Mouse (Mus musculus) gastrocnemius, adult 8-10 months (tissue): ENCODE measurements around the gene Ehd3. TPM values are rescaled to one million over a fixed set of nuclear protein-coding genes. Genes with fewer than 3 reads are reported as not detected.
A peak's percentile ranks its signal among the peaks of the same experiment; 100 is the strongest.

Source experiments
- DNase-seq, 2 experiments: peaks; one replicate each; pipeline ENCODE4 v3.0.0; 2022; ENCODE audit warnings: low spot score in 2 of 2
- total RNA-seq, 4 experiments: library from RNA; stranded (reverse); gene quantifications; 2 replicates each; pipeline ENCODE4 v1.2.4; 2022

Gene Ehd3
- total RNA-seq = 1 to 10 TPM; 5.3 to 6.8 (median 5.5) TPM

DNA sequence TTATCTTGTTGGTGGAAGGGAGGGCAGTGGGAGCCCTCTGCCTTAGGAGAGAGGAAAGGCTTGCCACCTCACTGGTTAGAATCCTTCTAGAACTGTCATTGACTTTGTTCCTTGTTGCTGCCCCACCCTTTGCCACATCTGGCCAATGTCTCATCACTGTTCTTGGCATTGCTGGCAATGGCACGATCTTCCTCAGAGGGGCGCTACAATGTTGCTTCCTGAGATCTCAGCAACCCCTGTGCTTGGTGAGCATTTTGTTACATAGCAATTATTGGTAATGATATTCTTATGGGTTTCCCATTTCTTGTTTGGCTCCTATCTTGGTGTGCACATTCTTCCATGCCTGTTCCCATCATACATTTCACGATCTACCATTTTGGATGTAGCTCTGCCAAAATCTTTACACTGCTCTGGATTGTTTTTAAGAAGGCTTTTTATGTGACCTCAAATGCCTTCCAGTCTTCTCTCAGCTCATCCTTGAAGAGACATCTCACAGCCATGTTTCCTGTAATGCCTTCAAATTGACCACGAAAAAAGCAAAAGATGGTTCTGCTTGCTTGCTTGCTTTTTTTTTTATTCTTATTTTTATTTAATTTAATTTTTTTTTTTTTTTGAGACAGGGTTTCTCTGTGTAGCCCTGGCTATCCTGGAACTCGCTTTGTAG is at the start of gene Ehd3:
Ehd3 (plus strand) TSS at position 614 of the 664 bp plus-strand sequence.
- no peak for DNase-seq

DNA sequence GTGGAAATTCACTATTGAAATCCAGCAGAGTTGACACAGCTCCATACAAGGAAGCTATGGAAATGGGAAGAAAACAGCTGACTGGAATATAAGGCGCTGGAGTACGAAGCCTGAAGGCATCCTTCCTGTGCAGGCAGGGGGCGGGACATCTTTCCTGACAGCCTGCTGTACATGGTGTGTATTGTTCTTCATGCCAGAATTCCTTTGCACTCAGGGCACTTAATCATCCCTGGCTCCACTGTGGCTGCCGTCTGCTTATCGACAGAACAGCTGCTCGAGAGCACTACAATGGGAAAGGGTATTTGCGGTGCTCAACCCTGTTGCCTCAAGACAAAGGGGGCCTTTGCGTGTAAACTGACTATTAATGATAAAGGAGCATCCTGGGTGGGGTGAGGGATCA is 33.0 kb upstream of the Ehd3 start:
- DNase-seq = no peak

DNA sequence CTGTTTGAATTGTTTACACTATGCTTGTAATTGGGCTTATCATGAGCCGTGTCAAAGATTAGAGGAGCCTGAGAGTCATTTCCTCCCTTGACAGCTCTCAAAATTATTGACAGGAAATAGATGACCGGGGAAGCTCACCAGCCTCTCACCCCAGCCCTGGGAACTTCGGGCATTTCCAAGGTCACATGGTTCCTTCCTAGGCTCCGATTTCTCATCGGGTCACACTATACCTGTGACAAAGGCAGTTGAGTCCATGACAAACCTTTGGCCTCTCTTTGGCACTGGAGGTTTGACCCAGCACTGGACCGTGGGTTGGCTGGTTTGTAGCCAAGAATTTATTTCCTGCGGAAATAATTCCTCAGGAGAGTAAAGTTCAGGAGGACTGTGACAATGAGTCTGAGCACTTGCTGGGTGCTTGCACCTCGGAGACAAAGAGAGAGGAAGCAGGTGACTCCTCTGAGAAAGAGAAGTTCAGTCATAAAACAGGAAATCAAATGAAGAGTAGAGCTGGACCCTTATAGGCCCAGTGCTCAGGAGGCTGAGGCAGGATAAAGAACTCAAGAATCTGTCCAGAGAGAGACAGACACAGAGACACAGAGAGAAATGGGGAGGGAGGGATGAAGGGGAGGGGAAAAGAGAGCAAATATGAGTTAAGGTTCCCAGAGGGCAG is 17.2 kb upstream of the Ehd3 start:
- DNase-seq = no peak

DNA sequence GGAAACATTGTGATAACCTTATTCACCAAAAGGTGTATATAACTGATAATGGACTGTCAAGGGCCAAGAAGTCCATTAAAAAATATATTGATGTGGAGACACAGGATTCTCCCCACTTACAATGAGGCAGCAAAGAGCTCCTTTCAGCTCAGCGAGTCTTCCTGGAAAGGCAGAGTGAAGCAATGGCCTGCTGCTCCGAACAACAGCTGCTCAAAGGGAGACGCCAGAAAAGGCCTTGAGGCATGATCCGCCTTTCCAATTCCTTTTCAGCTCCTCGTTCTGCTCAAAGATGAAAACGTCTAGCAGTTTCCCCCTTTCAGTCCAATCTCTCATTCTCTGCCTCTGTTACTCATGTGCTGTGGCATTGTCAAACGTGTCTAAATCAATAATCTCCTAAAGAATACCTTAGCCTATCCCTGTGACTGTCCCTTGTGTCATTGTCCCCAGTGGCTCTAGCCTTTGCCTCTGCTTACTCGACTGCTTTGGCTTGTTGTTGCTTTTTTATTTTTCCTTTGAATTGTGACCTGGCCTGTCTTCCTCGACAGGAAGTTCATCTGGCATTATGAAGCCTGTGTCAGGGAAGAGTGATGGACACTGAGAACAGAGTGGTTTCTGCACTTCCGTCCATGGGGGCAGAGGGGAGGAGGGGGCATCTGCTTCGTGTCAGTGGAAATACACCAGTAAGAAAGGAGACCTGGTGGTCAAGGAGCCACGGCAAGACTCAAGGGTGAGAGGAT is 13.5 kb upstream of the Ehd3 start:
- DNase-seq = no peak

DNA sequence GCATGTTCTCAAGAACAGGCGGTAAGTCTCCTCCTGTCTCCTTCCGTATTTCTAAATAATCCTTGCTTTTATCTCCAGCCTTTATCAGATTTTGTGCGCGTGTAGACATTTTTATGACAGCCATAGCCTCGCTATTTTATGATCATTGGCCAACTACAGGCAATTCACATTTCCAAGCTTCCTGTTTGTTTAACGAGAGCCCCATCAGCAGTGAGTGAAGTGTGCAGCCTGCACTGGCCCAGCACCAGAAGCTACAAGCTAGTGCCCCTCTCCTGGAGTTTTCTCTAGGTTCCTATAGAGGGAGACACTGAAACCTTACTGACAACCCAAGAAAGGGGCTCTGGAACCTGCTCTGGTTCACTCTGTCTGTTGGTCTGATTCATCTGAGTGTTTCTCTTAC is 7.1 kb upstream of the Ehd3 start:
- DNase-seq = no peak

DNA sequence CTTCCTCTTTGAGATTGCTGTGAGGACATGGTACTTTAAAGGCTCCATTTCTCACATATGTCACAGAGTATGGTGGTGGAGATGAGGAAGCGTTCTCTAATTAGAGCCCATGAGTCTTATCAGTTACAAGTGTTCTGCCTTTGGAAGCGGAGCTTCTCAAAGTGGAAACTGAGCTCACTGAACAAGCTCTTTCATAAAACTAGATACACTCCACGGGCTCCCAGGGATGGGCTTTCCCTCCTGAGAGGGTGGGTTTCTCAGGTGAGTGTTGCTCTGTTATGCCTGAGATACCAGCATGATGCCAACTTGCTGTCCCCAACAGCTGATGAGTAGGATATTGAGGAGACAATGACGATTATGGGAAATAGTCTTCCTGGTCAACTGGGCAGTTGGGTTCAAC is 6.2 kb upstream of the Ehd3 start:
- DNase-seq = no peak

DNA sequence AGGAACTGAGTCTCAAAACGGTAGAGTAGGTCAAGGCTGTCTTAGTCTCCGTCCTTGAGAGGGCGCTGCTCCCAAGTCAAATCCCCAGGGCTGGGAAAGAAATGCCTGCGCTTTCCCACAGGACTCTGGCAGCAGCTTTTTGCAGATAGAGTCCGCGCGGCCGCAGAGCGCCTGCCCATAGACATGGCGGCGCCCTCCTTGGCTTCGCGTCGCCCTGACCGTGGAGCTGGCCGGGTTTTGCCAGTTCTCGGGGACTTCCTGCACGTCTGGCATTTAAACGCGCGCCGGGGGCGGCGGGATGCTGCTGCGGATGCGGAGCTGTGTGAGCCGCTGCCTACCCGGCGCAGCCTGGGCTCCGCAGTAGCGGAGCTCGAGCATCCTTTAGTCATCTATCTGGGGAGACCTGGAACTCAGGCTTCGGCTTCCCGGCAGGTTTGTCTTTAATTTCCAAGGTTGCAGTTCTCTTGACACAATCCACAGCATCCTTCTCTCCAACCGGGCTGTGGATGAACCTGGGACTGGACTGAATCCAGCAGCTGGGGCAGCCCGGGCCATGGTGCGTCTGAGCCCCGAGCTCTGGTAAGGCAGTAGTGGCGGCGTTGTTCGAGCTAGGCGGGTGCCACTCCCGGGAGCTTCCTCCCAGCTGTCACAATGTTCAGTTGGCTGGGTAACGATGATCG is 798 bp downstream of the Ehd3 start:
- DNase-seq = peak; percentile 70 to 85

DNA sequence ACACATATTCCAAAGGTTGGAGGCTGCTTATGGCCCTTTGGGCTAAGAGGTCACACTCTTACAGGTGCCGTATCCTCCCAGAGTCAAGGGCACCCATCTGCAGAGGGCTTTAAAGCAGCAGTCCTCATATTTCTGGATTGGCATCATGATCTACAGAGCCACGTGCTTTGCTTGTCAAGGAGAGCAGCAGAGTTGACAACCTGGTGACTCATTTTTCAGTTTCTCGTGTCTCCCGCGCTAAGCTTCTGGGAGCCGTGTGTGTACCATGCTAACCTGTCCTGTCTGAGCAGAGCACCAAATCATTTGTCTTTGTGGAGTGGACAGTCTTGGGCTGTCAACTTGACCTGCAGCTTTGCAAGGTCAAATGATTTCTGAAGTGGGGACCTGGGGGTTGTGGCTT is 2.4 kb downstream of the Ehd3 start:
- no peak for DNase-seq

DNA sequence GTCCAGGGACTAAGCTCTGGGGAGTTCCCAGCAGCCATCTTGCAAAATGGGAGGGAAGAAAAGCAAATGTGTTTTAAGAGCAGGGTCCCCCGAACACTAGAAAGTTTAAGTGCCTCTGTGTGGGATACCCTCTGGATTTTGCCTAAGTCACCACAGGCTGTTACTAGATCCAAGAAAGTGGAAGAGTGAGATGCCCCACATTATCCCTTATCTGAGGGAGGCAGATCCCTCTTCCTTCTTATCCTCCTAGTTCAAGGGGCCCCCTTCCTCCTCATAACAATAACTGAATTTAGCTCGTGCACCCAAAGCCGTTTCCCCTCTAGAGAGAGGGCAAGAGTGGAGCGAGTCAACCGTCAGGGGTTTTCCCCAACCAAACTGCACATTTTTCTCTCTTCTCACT is 3.3 kb downstream of the Ehd3 start:
- no peak for DNase-seq

DNA sequence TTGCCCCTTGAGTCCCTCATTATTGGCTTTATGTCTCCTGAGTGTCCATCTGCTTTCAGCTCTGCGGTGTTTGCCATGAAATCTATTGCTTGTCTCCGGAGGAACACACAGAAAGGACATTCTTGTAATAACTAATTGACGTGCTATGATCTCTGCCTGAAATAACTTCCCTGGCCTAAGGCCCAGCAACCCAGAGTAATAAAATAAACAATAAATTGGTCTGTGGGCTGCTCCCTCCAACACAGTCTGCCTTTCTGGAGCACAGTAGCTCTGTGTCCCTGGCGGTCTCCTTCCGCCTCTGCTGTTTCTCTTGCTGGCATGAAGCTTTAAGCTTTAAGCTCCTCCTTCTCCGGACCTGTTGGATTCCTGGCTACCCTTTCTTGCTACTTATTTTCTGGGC is 4.5 kb downstream of the Ehd3 start:
- no peak for DNase-seq

DNA sequence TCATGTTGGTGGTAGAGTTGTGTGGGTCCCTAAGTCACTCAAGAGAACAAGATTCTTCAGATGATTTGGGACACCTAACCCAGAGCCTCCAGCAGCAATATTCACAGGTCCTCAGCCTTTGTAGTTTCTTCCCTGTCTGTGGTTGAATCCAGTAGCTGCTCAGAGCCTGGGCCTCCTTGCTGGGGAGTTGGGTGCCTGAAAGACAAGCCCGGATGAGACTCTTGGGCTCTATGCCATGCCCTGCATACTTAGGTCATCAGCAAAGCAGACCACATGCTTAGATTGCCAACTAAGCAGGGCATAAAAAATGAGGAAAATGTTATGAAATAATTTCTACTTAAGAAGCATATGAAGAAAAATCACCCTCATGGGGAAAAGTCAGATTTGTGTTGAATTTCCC is 6.9 kb downstream of the Ehd3 start:
- no peak for DNase-seq

DNA sequence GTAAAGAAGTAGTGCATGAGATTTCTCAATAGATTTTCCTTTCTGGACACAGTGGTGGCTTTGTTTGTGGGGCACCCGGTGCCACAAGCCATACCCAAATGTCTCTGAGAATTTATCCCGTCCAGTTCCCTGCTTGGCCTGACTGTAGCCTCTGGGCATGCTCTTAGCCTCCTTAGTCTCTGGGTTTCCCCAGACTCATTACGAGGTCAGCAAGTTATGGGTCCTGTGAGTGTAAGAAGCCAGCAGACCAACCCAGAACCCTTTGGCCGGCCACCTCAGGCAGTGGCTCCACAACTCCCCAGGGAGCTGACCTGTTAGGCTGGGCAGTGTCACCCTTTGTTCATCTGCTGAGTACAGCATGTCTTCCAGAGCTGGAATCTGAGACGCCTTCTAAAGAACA is 7.6 kb downstream of the Ehd3 start:
- peak; percentile 67 to 75 for DNase-seq

DNA sequence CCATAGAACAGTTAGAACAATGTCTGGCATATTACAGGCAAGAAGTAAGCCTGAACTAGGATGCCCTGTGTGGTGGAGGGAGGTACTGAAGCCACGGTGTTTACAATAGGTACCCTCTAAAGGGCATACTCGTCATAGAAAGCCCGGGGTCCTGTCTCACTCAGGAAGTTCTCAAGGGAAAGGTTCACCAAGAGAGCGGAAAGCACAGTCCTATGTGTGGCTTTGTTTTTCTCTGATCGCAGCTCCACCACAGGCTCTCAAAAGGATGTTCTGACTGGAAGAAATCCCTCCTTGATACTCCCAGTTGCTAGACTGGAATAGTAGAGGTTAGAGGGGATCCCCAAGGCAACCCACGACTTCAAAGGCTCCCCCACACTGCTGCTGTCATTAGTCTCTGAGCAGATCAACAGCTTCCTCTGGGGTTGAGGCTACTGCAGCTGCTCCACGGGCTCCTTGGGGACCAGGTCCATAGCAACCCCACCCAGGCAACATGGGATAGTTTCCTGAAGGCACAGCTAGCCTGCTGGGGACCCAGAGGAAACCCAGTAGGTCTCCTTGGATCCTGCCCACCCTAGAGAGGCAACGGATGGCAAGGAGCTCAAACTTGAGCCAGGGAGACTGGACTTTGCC is 9.2 kb downstream of the Ehd3 start:
- no peak for DNase-seq

DNA sequence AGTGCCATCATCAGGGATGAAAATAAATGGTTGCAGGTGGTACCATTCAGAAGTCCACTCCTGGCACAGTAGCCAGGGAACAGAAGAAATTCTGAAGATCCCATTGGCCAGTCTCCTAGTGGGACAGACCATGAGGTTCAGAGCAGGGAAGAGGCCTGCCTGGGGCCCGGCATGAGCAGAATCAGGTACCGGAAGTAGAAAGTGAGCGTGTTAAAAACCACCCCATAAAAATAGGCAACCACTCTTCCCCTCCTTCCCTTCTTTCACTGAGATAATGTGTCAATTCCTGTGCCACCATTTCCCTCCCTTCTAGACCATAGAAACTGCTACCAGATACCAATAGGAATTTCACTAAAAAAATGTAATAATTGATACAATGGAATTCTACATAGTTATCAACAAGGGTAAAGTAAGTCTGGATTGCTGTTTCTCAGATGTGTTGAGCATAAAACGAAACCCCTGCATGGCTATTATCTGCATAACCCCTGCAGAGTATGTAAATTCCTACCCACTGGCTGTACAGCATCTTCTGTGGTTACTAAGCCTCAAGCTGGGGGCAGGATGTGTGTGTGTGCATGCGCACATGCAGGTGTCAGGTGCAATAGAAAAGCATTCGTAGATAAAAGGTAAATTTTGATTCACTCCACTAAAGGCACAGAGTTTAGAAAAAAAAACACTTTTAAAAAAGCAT is 10.7 kb downstream of the Ehd3 start:
- DNase-seq = no peak

DNA sequence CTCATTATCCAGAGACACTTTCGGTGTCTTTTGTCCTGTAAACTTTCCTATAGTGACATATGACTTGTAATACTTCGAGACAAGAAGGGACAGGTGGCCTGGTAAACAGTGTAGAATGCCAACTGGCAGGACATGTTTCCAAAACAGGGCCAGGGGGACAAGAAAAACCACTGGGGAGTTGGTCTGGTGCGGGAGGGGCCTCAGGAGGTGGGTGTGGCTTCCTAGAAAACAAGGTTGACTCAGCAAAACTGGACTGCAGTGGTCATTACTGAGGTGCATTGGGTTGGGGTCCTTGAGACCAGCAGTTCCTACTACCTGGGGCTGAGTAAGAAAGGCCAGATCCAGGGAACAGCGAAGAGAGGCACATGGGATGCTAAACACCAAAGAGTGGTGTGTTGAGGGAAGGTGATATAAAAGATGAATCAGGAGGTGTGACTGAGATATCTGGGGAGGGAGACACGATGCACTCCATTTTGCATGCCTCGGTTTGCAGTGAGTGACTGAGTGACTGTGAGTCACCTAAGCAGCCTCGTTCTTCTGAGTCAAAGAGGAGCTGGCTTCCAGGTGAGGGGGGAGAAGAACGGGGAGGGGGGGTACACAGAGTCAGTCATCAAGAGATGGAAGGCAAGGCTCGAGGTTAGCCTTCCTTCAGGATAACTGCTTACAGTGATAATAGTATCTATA is 13.9 kb downstream of the Ehd3 start:
- peak in 1 of 2 experiments; percentile 28 for DNase-seq

DNA sequence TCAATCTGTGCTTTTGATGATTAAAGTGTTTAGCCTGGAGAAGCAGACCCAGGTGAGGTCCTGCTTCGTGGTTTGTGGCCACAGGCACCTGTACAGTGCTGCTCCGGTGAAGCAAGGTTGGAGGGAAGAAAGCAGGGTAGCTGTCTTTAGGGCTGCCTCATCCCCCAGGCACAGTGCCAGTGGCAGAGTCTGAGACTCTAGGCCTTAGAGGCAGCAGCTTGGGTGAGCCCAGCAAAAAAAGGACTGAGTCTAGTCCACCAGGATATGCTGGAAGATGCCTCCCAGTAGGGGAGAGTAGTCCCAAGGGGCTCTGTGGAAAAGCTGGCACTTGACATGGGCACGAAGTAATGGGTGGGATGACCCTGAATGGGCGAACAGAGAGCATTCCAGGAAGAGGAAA is 15.0 kb downstream of the Ehd3 start:
- no peak for DNase-seq

DNA sequence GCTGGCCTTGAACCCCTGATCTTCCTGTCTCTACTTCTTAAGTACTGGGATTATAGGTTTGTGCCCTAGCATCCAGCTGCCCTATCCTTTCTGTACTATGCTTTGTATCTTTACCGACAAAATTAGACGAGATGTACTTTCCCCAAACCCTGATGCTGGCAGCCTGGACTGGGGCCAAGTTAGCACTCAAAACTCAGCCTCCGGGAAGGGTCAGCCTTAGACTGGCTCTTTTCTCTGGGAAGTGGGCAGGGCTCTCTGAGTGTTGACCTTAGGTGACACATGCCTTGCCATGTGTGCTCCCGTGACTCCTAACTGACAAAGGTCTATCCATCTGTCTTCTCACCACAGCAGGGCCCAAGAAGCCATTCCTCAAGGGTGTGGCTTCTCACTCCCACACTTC is 16.8 kb downstream of the Ehd3 start:
- no peak for DNase-seq

DNA sequence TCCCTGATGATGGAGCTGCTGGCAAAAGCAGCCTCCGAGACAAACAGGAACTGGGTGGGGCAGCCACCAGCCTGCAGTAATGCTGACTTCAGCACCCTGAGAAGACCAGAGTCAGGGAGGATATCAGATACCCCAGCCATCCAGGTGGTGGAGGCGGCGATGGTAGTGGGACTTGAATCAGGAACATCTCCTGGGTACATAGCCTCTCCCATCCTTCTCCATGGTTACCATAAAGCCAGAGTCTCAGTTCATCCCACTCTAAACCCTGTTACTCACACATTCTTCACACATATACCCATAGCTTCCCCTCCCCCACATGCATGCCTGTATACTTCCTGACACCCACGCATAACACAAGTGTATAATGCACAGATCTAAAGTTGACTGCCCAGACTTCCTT is 18.3 kb downstream of the Ehd3 start:
- no peak for DNase-seq

DNA sequence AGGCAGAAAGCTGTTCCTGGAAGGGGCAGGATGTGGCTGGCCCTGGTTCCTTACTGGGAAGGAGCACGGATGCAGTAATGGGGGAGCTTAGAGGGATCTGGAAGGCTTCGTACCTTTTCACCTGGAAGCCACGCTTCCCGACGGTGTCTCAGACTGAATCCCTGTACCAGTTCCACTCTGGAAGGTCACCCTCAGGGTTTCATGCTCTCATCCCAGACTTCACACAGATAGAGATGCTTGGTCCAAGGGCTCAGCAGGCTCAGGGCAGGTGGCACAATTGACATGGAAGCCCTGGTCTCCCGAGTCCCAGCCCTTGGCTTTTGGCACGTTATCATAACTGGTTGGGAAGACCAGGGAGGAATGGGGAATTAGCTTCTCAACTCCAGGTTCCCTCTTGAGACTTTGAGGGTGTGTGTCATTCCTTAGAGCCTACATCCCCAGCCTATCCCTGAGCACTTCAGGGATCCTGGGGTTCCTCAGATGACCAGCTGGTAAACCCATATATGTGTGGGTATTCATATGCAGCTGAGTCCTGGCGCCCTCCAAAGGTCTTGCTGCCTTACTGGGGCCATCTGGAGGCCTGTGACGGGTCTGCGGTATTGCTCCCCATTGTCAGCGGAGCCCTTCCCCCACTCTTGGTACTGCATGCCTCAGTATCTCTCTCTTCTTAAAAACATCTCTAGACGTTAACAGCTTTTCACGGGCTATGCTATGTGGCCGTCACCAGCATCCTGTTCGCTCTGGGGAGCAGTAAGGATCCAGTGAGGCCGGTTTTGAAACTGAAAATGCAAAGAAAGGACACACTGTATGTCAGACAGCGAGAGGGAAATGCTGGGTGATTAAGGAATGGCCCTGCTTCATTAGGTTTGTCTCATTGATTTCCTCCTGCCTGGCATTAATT is 19.4 kb downstream of the Ehd3 start:
- no peak for DNase-seq

DNA sequence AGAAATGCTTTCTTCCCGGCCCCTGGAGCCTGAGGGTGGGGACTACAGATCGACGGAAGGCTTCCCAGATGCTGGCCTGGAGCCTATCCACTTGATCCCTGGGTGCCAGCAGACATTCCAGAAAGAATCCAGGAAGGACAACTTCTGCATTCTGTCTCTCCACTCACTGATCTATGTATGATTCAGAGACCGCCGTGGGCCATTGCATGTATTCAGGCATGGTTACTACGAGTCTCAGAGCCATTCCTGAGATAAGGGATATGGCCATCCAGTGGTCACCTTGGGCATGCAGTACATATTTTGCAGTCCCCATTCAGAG is 20.0 kb downstream of the Ehd3 start:
- DNase-seq = no peak
